Mouse (Mus musculus) thymus, postnatal 25 days (tissue): ENCODE data around the gene Med26.
A peak's percentile ranks its signal among the peaks of the same experiment; 100 is the strongest.

Experiments
- DNase-seq: peaks from one replicate; pipeline ENCODE4 v3.0.0; 2022

The Med26 gene

DNA sequence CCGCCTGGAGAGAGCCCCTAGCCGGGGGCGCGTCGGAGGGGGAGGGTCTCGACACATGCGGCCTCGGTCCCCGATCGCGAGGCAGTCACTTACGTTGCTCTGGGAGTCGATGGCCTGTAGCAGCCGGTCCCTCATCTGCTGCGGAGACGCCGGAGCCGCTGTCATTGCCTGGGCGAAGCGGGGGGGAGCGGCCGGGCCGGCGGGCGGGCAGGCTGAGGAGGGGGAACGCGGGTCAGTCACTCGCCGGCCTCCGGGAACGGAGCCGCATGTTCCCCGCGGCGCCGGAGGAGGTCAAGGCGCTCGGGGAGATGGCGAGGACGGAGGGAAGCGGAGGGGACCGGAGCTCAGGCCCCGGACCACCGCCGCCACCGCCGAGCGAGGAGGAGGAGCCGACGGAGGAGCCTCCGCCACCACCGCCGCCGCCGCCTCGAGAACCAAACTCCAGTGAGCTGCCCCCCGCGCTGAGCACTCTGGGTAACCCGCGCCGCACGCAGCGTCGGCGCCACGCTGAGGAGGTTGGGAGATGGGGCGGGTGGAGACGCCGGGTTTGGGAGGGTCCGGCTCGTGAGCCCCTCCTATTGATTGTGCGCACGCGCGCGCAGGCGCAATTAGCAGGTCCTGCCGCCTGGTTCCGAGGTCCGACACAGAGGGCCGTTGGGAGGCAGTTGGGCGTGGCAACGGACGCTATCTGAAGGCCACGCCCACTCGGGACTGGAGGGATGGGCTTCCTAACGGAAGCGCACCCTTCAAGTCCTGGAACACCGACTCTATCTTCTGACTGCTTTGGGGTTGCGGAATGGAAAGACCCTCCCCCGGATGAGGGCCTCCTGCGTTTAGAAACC, at the start of gene Med26:
TSS of gene Med26 (minus strand) at position 469 of the 842 bp plus-strand sequence.
- peak; percentile 97 for DNase-seq

DNA sequence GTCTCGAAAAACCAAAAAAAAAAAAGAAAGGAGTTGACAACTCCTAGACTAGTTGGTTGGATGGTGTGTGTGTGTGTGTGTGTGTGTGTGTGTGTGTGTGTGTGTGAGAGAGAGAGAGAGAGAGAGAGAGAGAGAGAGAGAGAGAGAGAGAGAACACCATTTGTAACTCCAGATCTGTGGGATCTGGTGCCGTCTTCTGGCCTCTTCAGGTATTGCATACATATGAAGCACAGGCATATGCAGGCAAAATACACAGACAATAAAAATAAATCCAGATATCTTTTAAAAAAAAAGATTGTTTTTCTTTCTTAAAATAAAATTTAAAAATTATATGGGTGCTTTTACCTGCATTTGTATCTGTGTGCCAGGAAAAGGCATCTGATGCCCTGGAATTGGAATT, 42.1 kb upstream of the Med26 start:
- DNase-seq, result peak; percentile 39

- DNase-seq, result no peak
These were observed 41.2 kb upstream of the Med26 start for GRCm38 (mm10) chr8:72589286-72589685.

- DNase-seq, result no peak
These were observed 40.8 kb upstream of the Med26 start for GRCm38 (mm10) chr8:72588865-72589264.

DNA sequence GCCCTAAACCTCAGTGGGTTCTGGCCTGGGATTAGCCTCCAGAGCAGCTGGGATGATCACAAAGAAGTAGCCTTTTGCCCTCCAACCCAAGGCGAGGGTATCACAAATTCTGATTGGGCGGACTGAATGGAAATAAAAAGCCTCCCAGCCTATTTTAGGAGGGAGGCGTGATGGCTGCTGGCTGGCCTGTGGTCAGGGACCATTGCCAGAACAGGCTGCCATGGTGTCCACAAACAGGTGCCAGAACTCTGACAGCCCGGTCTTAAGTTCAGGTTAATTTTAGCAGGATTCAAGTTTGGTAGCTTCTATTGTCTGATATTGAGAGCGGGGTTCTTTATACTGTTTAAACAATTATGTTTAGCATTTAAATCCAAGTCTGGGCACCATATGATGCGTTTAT, 39.7 kb upstream of the Med26 start:
- no peak for DNase-seq

GRCm38 (mm10) chr8:72584390-72584789, 36.3 kb upstream of the Med26 start:
- no peak for DNase-seq

- DNase-seq, result peak; percentile 28
These were observed 35.1 kb upstream of the Med26 start for GRCm38 (mm10) chr8:72583056-72583771.

GRCm38 (mm10) chr8:72579374-72579773, 31.3 kb upstream of the Med26 start:
- no peak for DNase-seq

GRCm38 (mm10) chr8:72577941-72578340, 29.9 kb upstream of the Med26 start:
- DNase-seq, result no peak

GRCm38 (mm10) chr8:72577266-72577665, 29.2 kb upstream of the Med26 start:
- DNase-seq, result no peak

GRCm38 (mm10) chr8:72575915-72576314, 27.8 kb upstream of the Med26 start:
- DNase-seq, result no peak

- DNase-seq, result no peak
These were observed 25.4 kb upstream of the Med26 start for GRCm38 (mm10) chr8:72573450-72573849.

- DNase-seq, result no peak
These were observed 24.4 kb upstream of the Med26 start for GRCm38 (mm10) chr8:72572507-72572906.

GRCm38 (mm10) chr8:72571611-72572473, 23.8 kb upstream of the Med26 start, which contains the start of gene Tmem38a:
Gene Tmem38a (plus strand): TSS chr8:72572055.
- peak; percentile 78 for DNase-seq

- DNase-seq, result peak; percentile 97
These were observed 22.9 kb upstream of the Med26 start, which contains the start of gene Smim7 for GRCm38 (mm10) chr8:72570633-72571610. Gene Smim7 (minus strand): TSS chr8:72571088.

DNA sequence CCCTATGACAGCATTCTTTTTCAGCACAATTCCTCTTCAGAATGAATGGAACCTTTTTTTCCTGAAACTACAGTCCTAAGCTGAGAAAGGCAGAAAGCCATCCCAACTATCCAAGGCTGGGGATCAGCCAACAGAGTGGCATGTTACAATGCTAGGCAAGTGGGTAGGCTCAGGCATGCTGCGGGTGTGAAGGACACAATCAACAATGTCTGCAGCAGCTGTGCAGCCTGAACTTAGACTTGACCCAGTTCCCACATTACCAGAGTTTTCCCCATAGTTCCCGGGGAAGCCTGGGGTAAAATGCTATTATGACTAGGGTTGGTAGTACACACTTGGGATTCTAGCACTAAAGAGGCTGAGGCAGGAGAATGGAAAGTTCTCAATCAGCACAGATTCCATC, 17.9 kb upstream of the Med26 start:
- no peak for DNase-seq

DNA sequence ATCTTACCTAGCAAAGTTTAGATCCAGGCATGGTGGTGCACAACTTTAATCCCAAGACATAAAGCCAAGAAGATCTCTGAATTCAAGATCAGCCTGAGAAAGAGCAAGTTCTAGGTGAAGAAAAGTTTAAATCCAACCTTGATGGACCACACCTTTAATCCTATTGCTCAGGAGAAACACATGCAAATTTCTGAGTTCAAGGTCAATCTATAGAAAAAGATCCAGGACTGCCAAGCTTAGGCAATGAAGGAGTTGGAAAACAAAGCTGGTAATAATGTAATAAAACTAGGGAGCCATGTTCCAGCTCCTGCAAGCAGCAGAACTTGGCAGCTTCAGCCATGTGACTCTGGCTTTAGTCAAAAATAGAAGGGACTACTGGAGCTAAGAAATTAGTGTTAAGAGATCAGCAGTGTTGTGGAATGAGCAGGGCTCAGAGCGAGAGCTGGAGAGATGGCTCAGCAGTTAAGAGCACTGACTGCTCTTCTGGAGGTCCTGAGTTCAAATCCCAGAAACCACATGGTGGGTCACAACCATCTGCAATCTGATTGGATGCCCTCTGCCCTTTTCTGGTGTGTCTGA, 13.1 kb upstream of the Med26 start:
- no peak for DNase-seq

- no peak for DNase-seq
These were observed 7.7 kb upstream of the Med26 start for GRCm38 (mm10) chr8:72555770-72556169.

DNA sequence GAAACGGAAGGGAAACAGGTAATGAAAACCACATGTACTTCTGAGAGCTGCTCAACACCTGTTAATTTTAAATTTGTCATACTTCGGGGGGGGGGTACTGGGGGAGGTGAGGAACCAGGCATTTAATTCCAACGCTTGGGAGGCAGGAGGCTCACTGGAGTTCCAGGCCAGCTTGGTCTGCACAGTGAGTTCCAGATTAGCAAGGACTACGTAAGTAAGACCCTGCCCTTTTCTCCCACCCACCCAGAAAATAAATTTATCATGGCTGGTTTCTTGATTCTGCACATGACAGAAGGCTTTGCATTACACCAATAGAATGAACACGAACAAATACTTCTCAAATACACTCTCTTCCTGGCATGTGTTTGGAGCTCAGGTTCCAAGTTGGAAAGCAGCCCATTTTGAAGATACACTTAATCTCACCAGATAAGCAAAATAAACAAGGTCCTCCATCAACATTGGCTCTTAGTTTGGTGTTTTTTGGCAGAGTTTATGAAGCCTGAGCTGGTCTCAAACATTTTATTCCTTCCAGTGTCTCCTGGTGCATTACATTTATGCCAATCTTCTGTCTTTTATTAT, 1.3 kb upstream of the Med26 start:
- DNase-seq, result no peak

DNA sequence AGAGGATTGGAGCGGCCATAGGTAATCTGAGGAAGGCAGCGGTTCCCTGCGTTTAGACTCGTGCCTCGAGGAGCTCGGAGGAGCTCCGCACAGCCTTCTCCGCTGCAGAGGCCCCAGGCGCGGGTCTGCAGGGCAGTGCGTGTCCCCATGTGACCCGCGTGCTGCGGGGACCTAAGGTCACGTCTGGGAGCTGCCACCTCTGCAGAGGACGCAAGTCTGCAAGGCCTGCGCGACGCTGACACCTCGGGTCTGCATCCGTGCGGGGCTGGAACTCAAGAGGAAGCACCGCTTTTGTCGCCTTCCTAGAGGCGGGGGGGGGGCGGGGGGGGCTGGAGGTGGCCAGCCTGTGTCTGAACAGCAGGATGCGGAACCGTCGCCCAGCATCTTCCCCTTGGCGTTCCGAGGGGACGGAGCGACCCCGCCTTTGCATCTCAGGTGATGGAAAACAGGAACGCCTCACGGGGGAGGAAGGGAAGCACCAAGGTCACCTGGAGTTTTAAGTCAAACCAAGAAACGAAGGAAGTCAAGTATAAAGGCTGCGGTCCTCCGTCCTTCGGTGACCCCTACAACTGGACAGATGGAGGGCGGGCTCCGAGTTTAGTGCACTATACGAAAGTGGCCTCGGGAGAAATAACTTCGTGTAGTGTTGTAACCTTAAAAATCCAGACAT, 709 bp upstream of the Med26 start:
- DNase-seq, result no peak
